Mouse (Mus musculus) MEL (cell line): ENCODE measurements around the gene Esr1. TPM values are rescaled to one million over a fixed set of nuclear protein-coding genes. Genes with fewer than 3 reads are reported as not detected.

Experiments used
- DNase-seq: peaks from one replicate; pipeline ENCODE4 v3.0.0; 2011; ENCODE audit warnings: low read depth, low spot score
- H3K27ac ChIP-seq: 2 replicates; pipeline ENCODE4 v1.5.1; 2012; ENCODE audit warnings: low read depth, mild to moderate bottlenecking, control low read depth, low read length, moderate library complexity; ENCODE audit not compliant: control insufficient read depth
- H3K27me3 ChIP-seq, 2 experiments: fragments of 150-350 bp in 1 of 2; sonication (generic) in 1 of 2; 2 replicates each; pipeline ENCODE4 v1.6.1; 2012; ENCODE audit warnings: low read length in 2 of 2, mild to moderate bottlenecking in 2 of 2, improper control_type of control experiment in 1 of 2, moderate library complexity in 1 of 2; ENCODE audit not compliant: insufficient read depth in 2 of 2, control insufficient read depth in 1 of 2
- H3K36me3 ChIP-seq, 2 experiments: 2 replicates each; pipeline ENCODE4 v1.6.1; 2012 to 2014; ENCODE audit warnings: low read length in 2 of 2, improper control_type of control experiment in 1 of 2, inconsistent platforms in 1 of 2, mild to moderate bottlenecking in 1 of 2; ENCODE audit not compliant: insufficient read depth in 2 of 2, control insufficient read depth in 1 of 2
- H3K4me1 ChIP-seq, 2 experiments: fragments of 150-350 bp in 1 of 2; sonication (generic) in 1 of 2; 2 replicates each; pipeline ENCODE4 v1.6.1; 2012; ENCODE audit warnings: low read length in 2 of 2, improper control_type of control experiment in 1 of 2, mild to moderate bottlenecking in 1 of 2; ENCODE audit not compliant: insufficient read depth in 2 of 2, control insufficient read depth in 1 of 2
- H3K4me3 ChIP-seq, 2 experiments: fragments of 150-350 bp in 1 of 2; sonication (generic) in 1 of 2; 2 replicates each; pipeline ENCODE4 v1.5.1; 2012; ENCODE audit warnings: low read depth in 2 of 2, low read length in 2 of 2, mild to moderate bottlenecking in 2 of 2, moderate library complexity in 2 of 2, control low read depth in 1 of 2, improper control_type of control experiment in 1 of 2; ENCODE audit not compliant: control insufficient read depth in 1 of 2, insufficient read depth in 1 of 2
- H3K79me2 ChIP-seq: 2 replicates; pipeline ENCODE4 v1.6.1; 2012; ENCODE audit warnings: mild to moderate bottlenecking, low read length, moderate library complexity; ENCODE audit not compliant: control insufficient read depth, poor library complexity, insufficient read depth
- H3K9ac ChIP-seq: 2 replicates; pipeline ENCODE4 v1.6.1; 2012; ENCODE audit warnings: low read depth, mild to moderate bottlenecking, control low read depth, low read length, moderate library complexity; ENCODE audit not compliant: control insufficient read depth, poor library complexity, severe bottlenecking
- H3K9me3 ChIP-seq: fragments of 150-350 bp; sonication (generic); replicated peaks from 2 replicates; pipeline ENCODE4 v1.6.1; 2012; ENCODE audit warnings: mild to moderate bottlenecking, low read length, improper control_type of control experiment, moderate library complexity; ENCODE audit not compliant: insufficient read depth
- CHD2 ChIP-seq: IDR thresholded peaks from 2 replicates; pipeline ENCODE4 v1.6.1; 2011; ENCODE audit warnings: low read length, improper control_type of control experiment
- ELF1 ChIP-seq: IDR thresholded peaks from 2 replicates; pipeline ENCODE4 v1.6.1; 2014; ENCODE audit warnings: low read depth, mild to moderate bottlenecking, inconsistent platforms, low read length, improper control_type of control experiment, moderate library complexity
- EP300 ChIP-seq, 2 experiments: IDR thresholded peaks; 2 replicates each; pipeline ENCODE4 v1.6.1; 2011; ENCODE audit warnings: improper control_type of control experiment in 2 of 2, low read length in 2 of 2, low read depth in 1 of 2, mild to moderate bottlenecking in 1 of 2
- ETS1 ChIP-seq: IDR thresholded peaks from 2 replicates; pipeline ENCODE4 v1.6.1; 2012; ENCODE audit warnings: low read depth, mild to moderate bottlenecking, inconsistent platforms, low read length, improper control_type of control experiment, moderate library complexity
- GABPA ChIP-seq: IDR thresholded peaks from 2 replicates; pipeline ENCODE4 v1.6.1; 2012; ENCODE audit warnings: low read depth, mild to moderate bottlenecking, inconsistent platforms, low read length, improper control_type of control experiment, moderate library complexity
- GATA1 ChIP-seq: IDR thresholded peaks from 2 replicates; pipeline ENCODE4 v1.6.1; 2011; ENCODE audit warnings: low read depth, low read length, improper control_type of control experiment
- HCFC1 ChIP-seq: IDR thresholded peaks from 2 replicates; pipeline ENCODE4 v1.6.1; 2012; ENCODE audit warnings: low read depth, mild to moderate bottlenecking, inconsistent platforms, low read length, improper control_type of control experiment, moderate library complexity
- JUND ChIP-seq: IDR thresholded peaks from 2 replicates; pipeline ENCODE4 v1.6.1; 2011; ENCODE audit warnings: low read depth, mild to moderate bottlenecking, improper control_type of control experiment, low read length
- KAT2A ChIP-seq: conservative IDR thresholded peaks from 2 replicates; pipeline ENCODE4 v1.6.1; 2012; ENCODE audit warnings: low read depth, low read length, improper control_type of control experiment, inconsistent platforms
- MAFK ChIP-seq: IDR thresholded peaks from 2 replicates; pipeline ENCODE4 v1.6.1; 2011; ENCODE audit warnings: low read depth, mild to moderate bottlenecking, low read length, improper control_type of control experiment, borderline replicate concordance
- MAX ChIP-seq: IDR thresholded peaks from 2 replicates; pipeline ENCODE4 v1.6.1; 2011; ENCODE audit warnings: low read length, improper control_type of control experiment
- MAZ ChIP-seq: IDR thresholded peaks from 2 replicates; pipeline ENCODE4 v1.6.1; 2012; ENCODE audit warnings: low read depth, mild to moderate bottlenecking, inconsistent platforms, low read length, improper control_type of control experiment
- MXI1 ChIP-seq: IDR thresholded peaks from 2 replicates; pipeline ENCODE4 v1.6.1; 2011; ENCODE audit warnings: mild to moderate bottlenecking, low read depth, low read length, improper control_type of control experiment
- MYB ChIP-seq: IDR thresholded peaks from 2 replicates; pipeline ENCODE4 v1.6.1; 2011; ENCODE audit warnings: mild to moderate bottlenecking, low read depth, low read length, improper control_type of control experiment
- NRF1 ChIP-seq: IDR thresholded peaks from 2 replicates; pipeline ENCODE4 v1.6.1; 2014; ENCODE audit warnings: low read depth, mild to moderate bottlenecking, inconsistent platforms, low read length, improper control_type of control experiment, moderate library complexity; ENCODE audit not compliant: poor library complexity, insufficient read depth, severe bottlenecking
- POLR2A ChIP-seq, 2 experiments: IDR thresholded peaks; 2 replicates each; pipeline ENCODE4 v1.6.1; 2011 to 2012; ENCODE audit warnings: low read length in 2 of 2, mild to moderate bottlenecking in 2 of 2, control low read depth in 1 of 2, improper control_type of control experiment in 1 of 2, low read depth in 1 of 2, moderate library complexity in 1 of 2; ENCODE audit not compliant: control insufficient read depth in 1 of 2, insufficient read depth in 1 of 2, poor library complexity in 1 of 2
- POLR2AphosphoS2 ChIP-seq: IDR thresholded peaks from 2 replicates; pipeline ENCODE4 v1.6.1; 2011; ENCODE audit warnings: low read length, improper control_type of control experiment
- POLR2AphosphoS5 ChIP-seq: IDR thresholded peaks from 2 replicates; pipeline ENCODE4 v1.6.1; 2012; ENCODE audit warnings: low read depth, borderline replicate concordance, mild to moderate bottlenecking, inconsistent platforms, low read length, moderate library complexity, mixed read lengths
- RCOR1 ChIP-seq: IDR thresholded peaks from 2 replicates; pipeline ENCODE4 v1.6.1; 2012; ENCODE audit warnings: low read depth, mild to moderate bottlenecking, inconsistent platforms, low read length, improper control_type of control experiment
- SIN3A ChIP-seq: IDR thresholded peaks from 2 replicates; pipeline ENCODE4 v1.6.1; 2012; ENCODE audit warnings: low read length, improper control_type of control experiment, inconsistent platforms
- SMC3 ChIP-seq: IDR thresholded peaks from 2 replicates; pipeline ENCODE4 v1.6.1; 2011; ENCODE audit warnings: low read depth, low read length, improper control_type of control experiment
- TAL1 ChIP-seq: IDR thresholded peaks from 2 replicates; pipeline ENCODE4 v1.6.1; 2012; ENCODE audit warnings: mild to moderate bottlenecking, inconsistent platforms, low read length, moderate library complexity, mixed read lengths
- TBP ChIP-seq: IDR thresholded peaks from 2 replicates; pipeline ENCODE4 v1.8.0; 2011; ENCODE audit warnings: low read depth, low read length, improper control_type of control experiment
- TCF12 ChIP-seq: IDR thresholded peaks from 2 replicates; pipeline ENCODE4 v1.6.1; 2014; ENCODE audit warnings: low read depth, mild to moderate bottlenecking, inconsistent platforms, low read length, improper control_type of control experiment, moderate library complexity
- USF1 ChIP-seq: IDR thresholded peaks from 2 replicates; pipeline ENCODE4 v1.6.1; 2014; ENCODE audit warnings: low read depth, mild to moderate bottlenecking, inconsistent platforms, low read length, improper control_type of control experiment, moderate library complexity
- USF2 ChIP-seq, 2 experiments: IDR thresholded peaks; 2 replicates each; pipeline ENCODE4 v1.6.1; 2011 to 2012; ENCODE audit warnings: improper control_type of control experiment in 2 of 2, low read length in 2 of 2, borderline replicate concordance in 1 of 2, inconsistent platforms in 1 of 2, low read depth in 1 of 2, mild to moderate bottlenecking in 1 of 2; ENCODE audit not compliant: insufficient read depth in 1 of 2
- ZC3H11A ChIP-seq: IDR thresholded peaks from 2 replicates; pipeline ENCODE4 v1.6.1; 2012; ENCODE audit warnings: low read depth, mild to moderate bottlenecking, inconsistent platforms, low read length, improper control_type of control experiment
- ZMIZ1 ChIP-seq: IDR thresholded peaks from 2 replicates; pipeline ENCODE4 v1.6.1; 2012; ENCODE audit warnings: low read depth, mild to moderate bottlenecking, inconsistent platforms, low read length, improper control_type of control experiment, moderate library complexity
- ZNF384 ChIP-seq: IDR thresholded peaks from 2 replicates; pipeline ENCODE4 v1.6.1; 2012; ENCODE audit warnings: low read depth, mild to moderate bottlenecking, inconsistent platforms, low read length, improper control_type of control experiment
- polyA plus RNA-seq, 2 experiments: library from polyadenylated mRNA; stranded (reverse) in 1 of 2; unstranded in 1 of 2; fragments of >175 nt in 1 of 2; fragments of >200 nt in 1 of 2; gene quantifications; 2 replicates each; pipeline versions ENCODE4 v1.2.1 to v1.2.4; 2012; ENCODE audit warnings: low replicate concordance in 2 of 2, low read depth in 1 of 2; ENCODE audit not compliant: insufficient read length in 2 of 2, insufficient read depth in 1 of 2, missing spikeins in 1 of 2
- total RNA-seq: library from RNA; depleted of rRNA; stranded (reverse); fragments of 300-350 nt; gene quantifications from 2 replicates; pipeline ENCODE4 v1.2.3, GENCODE M21; 2012

Esr1 gene
- total and polyA plus RNA-seq, 3 experiments, result 0.65 to 0.69 TPM; not detected in 1

GRCm38 (mm10) chr10:4627415-4627814 is 16.0 kb downstream of the Esr1 start:
- peaks cover 0 to 4% of the 10 kb centered on the region in 2 experiments; a peak in 1 of 4 replicates for H3K36me3 ChIP-seq
- H3K27me3 ChIP-seq, result no peaks in the 10 kb centered on the region
- H3K4me1 ChIP-seq, result peaks cover 0 to 4% of the 10 kb centered on the region in 2 experiments; a peak in 1 of 4 replicates
- TF ChIP-seq TAL1 (peak; percentile 44; the same call in 1 of the 2 replicates), TBP (peak; percentile 84), USF1 (no peak), SMC3 (0 out of 2 replicates have a peak, but pooled peaks have one; percentile 9), SIN3A (peak; percentile 80), ZC3H11A (no peak), RCOR1 (no peak), EP300 (IDR thresholded peaks at IDR 0.05; ENCODE audit: low read depth in 1 of 2, low read length in 2 of 2) (peak; percentile 45 to 62; a peak in 3 of 4 replicates), POLR2A (IDR thresholded peaks at IDR 0.05; ENCODE audit: control insufficient read depth in 1 of 2, insufficient read depth in 1 of 2, low read depth in 1 of 2, low read length in 2 of 2, poor library complexity in 1 of 2) (peak in 1 of 2 experiments; percentile 49; a peak in 1 of 4 replicates), TCF12 (peak; percentile 49), POLR2AphosphoS5 (no peak), MAX (no peak), NRF1 (no peak), ETS1 (peak; percentile 85), GATA1 (peak; percentile 73), ZMIZ1 (no peak), MXI1 (peak; percentile 57; the same call in 1 of the 2 replicates)
- TF ChIP-seq, all 39 proteins: peak for 10
- Histone ChIP-seq H3K9ac (peak overlapping the region; percentile 36; the same call in 1 of the 2 replicates), H3K79me2 (no peaks in the 10 kb centered on the region), H3K4me3 (peak overlapping the region; percentile 36 to 40), H3K9me3 (no peaks in the 10 kb centered on the region), H3K27ac (peak overlapping the region; percentile 53)
- DNase-seq, result peak; percentile 91

- Histone ChIP-seq H3K4me1 (peaks cover 0 to 4% of the 10 kb centered on the region in 2 experiments; a peak in 1 of 4 replicates), H3K9ac (no peak overlapping the region), H3K27me3 (no peaks in the 10 kb centered on the region), H3K4me3 (no peak overlapping the region), H3K9me3 (no peaks in the 10 kb centered on the region), H3K79me2 (no peaks in the 10 kb centered on the region; the same call in 1 of the 2 replicates), H3K27ac (no peak overlapping the region), H3K36me3 (peaks cover 0 to 4% of the 10 kb centered on the region in 2 experiments; a peak in 1 of 4 replicates)
- DNase-seq, result no peak
- TF ChIP-seq USF2 (IDR thresholded peaks at IDR 0.05; ENCODE audit: borderline replicate concordance in 1 of 2, insufficient read depth in 1 of 2, low read depth in 1 of 2, low read length in 2 of 2) (no peak), HCFC1 (no peak), TAL1 (peak; percentile 26; the same call in 1 of the 2 replicates), JUND (no peak), EP300 (IDR thresholded peaks at IDR 0.05; ENCODE audit: low read depth in 1 of 2, low read length in 2 of 2) (peak; percentile 66 to 80), MAZ (no peak), ELF1 (no peak), ZNF384 (no peak), GABPA (no peak), MXI1 (no peak), TBP (no peak), USF1 (no peak), MAFK (no peak), ETS1 (peak; percentile 46; the same call in 1 of the 2 replicates), POLR2AphosphoS2 (no peak), MAX (no peak), RCOR1 (no peak), POLR2AphosphoS5 (no peak), KAT2A (no peak), TCF12 (peak; percentile 84), POLR2A (IDR thresholded peaks at IDR 0.05; ENCODE audit: control insufficient read depth in 1 of 2, insufficient read depth in 1 of 2, low read depth in 1 of 2, low read length in 2 of 2, poor library complexity in 1 of 2) (no peak), CHD2 (no peak), MYB (no peak), ZC3H11A (no peak)
These were observed 17.9 kb downstream of the Esr1 start for GRCm38 (mm10) chr10:4629314-4629713.
